Mouse (Mus musculus) hindbrain, embryonic 12.5 days (tissue): ENCODE results near the gene Kctd12. TPM values are rescaled to one million over a fixed set of nuclear protein-coding genes. Genes with fewer than 3 reads are reported as not detected.

Experiments used
- ATAC-seq: fragments of 200-750 bp; cut with Nextera tagmentation; 2 replicates; pipeline ENCODE4 v1.8.0; 2017; ENCODE audit warnings: moderate TSS enrichment; ENCODE audit not compliant: low FRiP score
- H3K27ac ChIP-seq: fragments of 300-500 bp; sonication (generic); 2 replicates; pipeline ENCODE4 v1.5.1; 2016; ENCODE audit warnings: mild to moderate bottlenecking
- H3K27me3 ChIP-seq: fragments of 300-500 bp; sonication (generic); 2 replicates; pipeline ENCODE4 v1.6.1; 2016; ENCODE audit warnings: mild to moderate bottlenecking
- H3K36me3 ChIP-seq: fragments of 300-500 bp; sonication (generic); 2 replicates; pipeline ENCODE4 v1.6.1; 2016; ENCODE audit warnings: mild to moderate bottlenecking
- H3K4me1 ChIP-seq: fragments of 300-500 bp; sonication (generic); 2 replicates; pipeline ENCODE4 v1.6.1; 2016
- H3K4me2 ChIP-seq: fragments of 300-500 bp; sonication (generic); replicated peaks from 2 replicates; pipeline ENCODE4 v1.6.1; 2016; ENCODE audit warnings: mild to moderate bottlenecking
- H3K4me3 ChIP-seq: fragments of 300-500 bp; sonication (generic); 2 replicates; pipeline ENCODE4 v1.5.1; 2016; ENCODE audit warnings: mild to moderate bottlenecking
- H3K9ac ChIP-seq: fragments of 300-500 bp; sonication (generic); 2 replicates; pipeline ENCODE4 v1.6.1; 2016; ENCODE audit warnings: mild to moderate bottlenecking, moderate library complexity
- H3K9me3 ChIP-seq: fragments of 300-500 bp; sonication (generic); replicated peaks from 2 replicates; pipeline ENCODE4 v1.6.1; 2016; ENCODE audit warnings: mild to moderate bottlenecking
- WGBS: fragments of 180-500 bp; shearing (Covaris S2); methylation state at CpG from one replicate; pipeline ENCODE4 v1.1.7; 2016; 5-methylcytosine and 5-hydroxymethylcytosine counted together
- microRNA-seq: library from miRNA; unstranded; fragments of <30 nt; microRNA quantifications from one replicate; pipeline ENCODE4, GENCODE M21; 2017
- polyA plus RNA-seq: library from polyadenylated mRNA; unstranded; fragments of >200 nt; fragmentation: Nextera tagmentation; extraction: Ambion mirVana; gene quantifications from 2 replicates; pipeline ENCODE4 v1.2.1, GENCODE M21; 2016

Kctd12 gene
- polyA plus RNA-seq, 1 experiment from 2014 or later = 22.0 TPM

DNA sequence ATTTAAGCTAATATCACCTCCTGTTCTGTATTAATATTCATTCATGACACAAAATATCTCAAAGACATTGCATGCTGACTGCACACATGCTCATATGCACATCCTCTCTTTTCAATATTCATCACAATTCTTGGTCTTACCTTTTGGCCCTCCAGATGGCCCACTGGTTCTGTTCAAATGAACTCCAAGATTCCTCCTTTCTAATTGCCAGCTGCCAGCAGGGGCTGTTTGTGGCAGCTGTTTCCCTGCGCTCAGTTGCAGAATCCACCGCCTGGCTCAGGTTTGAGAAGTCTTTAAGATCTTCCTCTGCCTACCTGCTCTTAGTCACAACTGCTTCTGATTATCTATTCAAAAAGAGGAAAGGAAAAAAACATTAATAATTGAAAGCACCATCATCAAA is 34.6 kb downstream of the Kctd12 start:
- H3K9me3 ChIP-seq = no peaks in the 10 kb centered on the region
- 79% methylated on average over 2 of the region's 2 CpGs for WGBS
- H3K4me2 ChIP-seq = no peak overlapping the region
- no peak for ATAC-seq
- no peaks in the 10 kb centered on the region for H3K36me3 ChIP-seq
- no peak overlapping the region for H3K27ac ChIP-seq
- H3K4me1 ChIP-seq = no peaks in the 10 kb centered on the region
- no peak overlapping the region for H3K4me3 ChIP-seq
- no peak overlapping the region for H3K9ac ChIP-seq
- H3K27me3 ChIP-seq = no peaks in the 10 kb centered on the region

DNA sequence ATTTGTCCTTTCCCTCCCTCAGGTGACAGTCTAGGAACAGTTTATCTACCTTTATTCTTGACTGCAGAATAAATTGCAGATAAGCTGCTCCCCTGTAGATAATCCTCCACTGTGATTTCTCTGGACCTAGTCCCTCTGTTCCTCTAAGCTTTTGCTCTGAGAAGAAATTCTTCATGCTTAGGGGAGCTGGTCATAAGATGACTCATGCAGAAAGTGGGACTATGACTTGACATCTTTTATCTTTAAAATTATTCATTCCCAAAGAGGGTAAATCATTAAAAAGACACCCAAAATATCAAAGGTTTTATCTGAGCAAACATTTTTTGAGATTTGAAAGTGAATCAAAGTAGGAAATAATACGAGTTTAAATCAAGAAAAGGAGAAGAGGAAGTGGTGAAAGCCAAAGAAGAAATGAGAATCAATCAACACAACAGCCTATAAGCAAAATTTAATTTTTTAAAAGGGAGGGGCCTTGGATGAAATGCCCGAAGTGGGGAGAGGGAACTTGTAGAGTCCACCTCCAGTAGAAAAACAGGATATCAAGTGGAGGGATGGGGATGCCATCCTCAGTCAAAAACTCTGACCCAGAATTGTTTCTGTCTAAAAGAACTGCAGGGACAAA is 40.1 kb downstream of the Kctd12 start:
- Histone ChIP-seq H3K9ac (no peak overlapping the region), H3K4me2 (no peak overlapping the region), H3K27me3 (no peaks in the 10 kb centered on the region), H3K4me1 (no peaks in the 10 kb centered on the region), H3K36me3 (no peaks in the 10 kb centered on the region), H3K27ac (no peak overlapping the region), H3K4me3 (no peak overlapping the region), H3K9me3 (no peaks in the 10 kb centered on the region)
- ATAC-seq = no peak
- 83% methylated on average over 2 of the region's 2 CpGs for WGBS

DNA sequence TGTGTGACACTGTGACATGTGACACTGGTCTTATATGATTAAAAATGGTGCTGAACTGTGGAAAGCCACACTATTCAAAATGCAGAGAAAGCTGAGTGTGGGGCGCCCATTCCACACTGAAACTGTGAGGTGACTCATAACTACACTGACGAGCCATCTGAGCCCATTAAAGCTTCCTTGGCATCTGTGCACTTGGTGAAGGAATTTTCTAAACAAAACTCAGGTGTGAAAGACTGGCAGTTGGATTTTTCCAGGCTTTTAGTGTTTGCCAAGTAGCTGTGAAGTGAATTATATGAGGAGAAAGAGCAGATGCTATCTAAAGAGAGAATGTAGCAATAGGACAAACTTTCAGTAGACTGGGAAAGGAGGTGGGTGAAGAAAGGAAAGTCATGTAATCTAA is 47.6 kb downstream of the Kctd12 start:
- no peaks in the 10 kb centered on the region for H3K4me1 ChIP-seq
- H3K4me2 ChIP-seq = no peak overlapping the region
- 83% methylated on average over 2 of the region's 2 CpGs for WGBS
- H3K4me3 ChIP-seq = no peak overlapping the region
- no peaks in the 10 kb centered on the region for H3K9me3 ChIP-seq
- no peak overlapping the region for H3K9ac ChIP-seq
- ATAC-seq = no peak
- no peaks in the 10 kb centered on the region for H3K27me3 ChIP-seq
- H3K36me3 ChIP-seq = no peaks in the 10 kb centered on the region
- no peak overlapping the region for H3K27ac ChIP-seq

DNA sequence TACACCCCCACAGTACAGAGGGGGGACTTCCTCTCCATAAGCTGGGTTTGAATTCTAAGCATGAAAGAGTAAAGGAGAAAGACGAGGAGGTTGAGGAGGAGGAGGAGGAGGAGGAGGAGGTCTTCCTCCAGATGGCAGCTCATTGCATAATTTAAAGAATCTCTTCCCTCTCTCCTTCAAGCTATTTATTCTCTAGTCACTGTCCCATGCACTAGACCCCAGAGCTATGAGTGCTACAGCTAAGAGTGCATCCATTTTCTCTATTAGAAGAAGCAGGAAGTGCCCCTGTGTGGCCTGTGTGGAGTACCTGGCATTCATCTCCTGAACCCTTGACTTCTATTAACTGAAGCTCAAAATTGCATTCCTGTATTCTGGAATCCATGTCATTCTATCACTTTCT is 51.5 kb downstream of the Kctd12 start:
- H3K4me3 ChIP-seq = no peak overlapping the region
- 38% methylated on average over 1 of the region's 1 CpGs for WGBS
- no peak overlapping the region for H3K4me2 ChIP-seq
- H3K4me1 ChIP-seq = 0 out of 2 replicates have a peak, but pooled peaks cover under 1% of the 10 kb centered on the region
- H3K27me3 ChIP-seq = no peaks in the 10 kb centered on the region
- H3K9me3 ChIP-seq = no peaks in the 10 kb centered on the region
- H3K9ac ChIP-seq = no peak overlapping the region
- H3K27ac ChIP-seq = no peak overlapping the region
- ATAC-seq = no peak
- no peaks in the 10 kb centered on the region for H3K36me3 ChIP-seq

DNA sequence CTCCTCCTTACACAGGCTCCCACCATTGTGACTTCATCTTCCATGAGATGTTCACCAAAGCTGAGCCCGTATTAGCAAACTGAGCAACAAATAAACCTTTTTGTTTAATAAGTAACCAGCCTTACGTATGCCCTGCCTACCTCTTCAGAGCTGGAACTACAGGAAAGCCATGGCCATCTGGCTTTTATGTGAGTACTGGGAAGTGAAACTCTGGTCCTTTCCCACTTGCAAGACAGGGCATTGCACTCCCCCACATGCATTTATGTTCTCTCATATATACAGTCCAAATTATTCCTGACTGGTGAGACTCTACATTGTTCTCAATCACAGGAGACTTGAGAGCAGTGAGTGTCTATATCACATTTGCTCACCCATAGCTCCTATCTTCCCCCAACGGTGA is 52.9 kb downstream of the Kctd12 start:
- no peak for ATAC-seq
- Histone ChIP-seq H3K4me3 (no peak overlapping the region), H3K9me3 (no peaks in the 10 kb centered on the region), H3K27ac (no peak overlapping the region), H3K4me2 (no peak overlapping the region), H3K9ac (no peak overlapping the region), H3K27me3 (no peaks in the 10 kb centered on the region), H3K36me3 (no peaks in the 10 kb centered on the region), H3K4me1 (0 out of 2 replicates have a peak, but pooled peaks cover 3% of the 10 kb centered on the region)
- WGBS = 85% methylated on average over 3 of the region's 3 CpGs

DNA sequence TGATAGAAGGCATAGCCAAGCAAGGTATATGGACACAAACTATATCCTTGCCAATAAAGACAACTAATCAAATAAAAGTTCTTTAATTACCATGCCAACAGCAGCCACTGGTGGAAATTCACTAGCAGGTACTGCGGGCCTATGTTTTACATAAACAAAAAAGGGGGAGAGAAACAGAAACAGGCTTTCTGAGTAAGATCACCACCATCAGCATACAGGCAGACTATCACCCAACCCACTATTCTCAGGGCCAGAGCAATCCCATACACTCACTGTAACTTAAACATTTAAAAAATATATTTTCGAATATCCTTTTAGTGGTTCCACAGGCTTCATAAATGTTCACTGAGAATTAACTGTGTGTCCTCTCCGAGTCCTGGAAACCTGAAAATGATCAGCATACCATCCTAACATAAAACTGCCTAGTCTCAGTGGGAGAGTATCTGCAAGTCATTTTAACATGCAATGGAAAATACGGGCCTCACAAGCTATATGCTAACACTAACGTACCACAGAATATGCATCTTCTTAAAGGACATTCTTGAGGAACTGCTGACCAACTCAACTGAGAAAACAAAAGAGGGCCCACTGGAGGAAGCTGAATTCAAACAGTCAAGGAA is 54.5 kb downstream of the Kctd12 start:
- H3K27ac ChIP-seq = no peak overlapping the region
- H3K4me2 ChIP-seq = no peak overlapping the region
- no peak for ATAC-seq
- H3K9ac ChIP-seq = no peak overlapping the region
- H3K9me3 ChIP-seq = no peaks in the 10 kb centered on the region
- no peaks in the 10 kb centered on the region for H3K36me3 ChIP-seq
- H3K4me3 ChIP-seq = no peak overlapping the region
- 89% methylated on average over 5 of the region's 5 CpGs for WGBS
- H3K4me1 ChIP-seq = 0 out of 2 replicates have a peak, but pooled peaks cover 3% of the 10 kb centered on the region
- no peaks in the 10 kb centered on the region for H3K27me3 ChIP-seq

Small RNA genes lying within 50 kb of the gene (microRNA-seq; reads per million reads assigned to microRNA genes)
- gene Mir5130 = 1.1 reads per million

Other genes with a start within 250 kb of the Kctd12 start
- not detected in 2 replicates for gene Acod1, start 64.3 kb upstream of the Kctd12 start, polyA plus RNA-seq
- 23.0 and 25.2 TPM in 2 replicates for gene Cln5, start 87.6 kb upstream of the Kctd12 start, polyA plus RNA-seq
- 32.4 and 34.5 TPM in 2 replicates for gene Fbxl3, start 116.9 kb upstream of the Kctd12 start, polyA plus RNA-seq